Mouse (Mus musculus): ENCODE results near the gene Anxa7.

Gene Anxa7

DNA sequence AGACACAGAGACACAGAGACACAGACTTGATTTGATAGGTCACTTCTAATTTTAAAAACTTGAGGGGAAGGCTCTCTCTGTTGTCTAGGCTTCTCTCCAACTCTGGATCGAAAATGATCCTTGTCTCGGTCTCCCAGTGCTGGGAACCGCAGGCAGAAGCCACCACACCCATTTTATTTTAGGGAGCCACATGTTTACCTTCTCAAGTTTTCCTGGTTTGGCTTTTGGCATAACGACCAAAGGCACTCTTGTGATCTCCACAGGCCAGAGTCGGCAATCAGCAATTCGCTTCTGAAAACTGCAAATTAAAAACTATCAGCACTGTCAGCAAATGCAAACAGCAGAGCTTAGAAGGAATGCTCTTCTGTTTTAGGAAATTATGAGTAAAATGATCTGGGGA is 48.2 kb downstream of the Anxa7 start:
- DNase-seq: no peak

DNA sequence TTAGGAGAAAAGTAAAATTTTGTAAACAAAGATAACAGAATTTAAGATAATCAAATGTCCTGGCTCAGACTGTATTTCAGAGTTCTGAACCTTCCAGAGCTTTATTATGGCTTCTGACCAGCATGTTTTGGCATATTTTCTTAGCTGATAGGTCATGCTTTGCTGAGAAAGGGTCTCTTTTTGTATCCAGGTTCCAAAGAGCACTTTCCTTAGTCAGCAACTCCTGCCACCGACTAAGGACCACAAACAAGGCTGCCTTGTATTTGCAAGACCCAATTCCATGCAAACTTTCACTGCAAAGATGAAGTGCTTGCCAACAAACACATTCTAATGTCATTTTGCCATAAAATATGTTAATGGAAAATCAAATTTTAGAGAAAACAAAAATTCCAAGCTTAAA is 50.1 kb downstream of the Anxa7 start:
- DNase-seq: no peak

DNA sequence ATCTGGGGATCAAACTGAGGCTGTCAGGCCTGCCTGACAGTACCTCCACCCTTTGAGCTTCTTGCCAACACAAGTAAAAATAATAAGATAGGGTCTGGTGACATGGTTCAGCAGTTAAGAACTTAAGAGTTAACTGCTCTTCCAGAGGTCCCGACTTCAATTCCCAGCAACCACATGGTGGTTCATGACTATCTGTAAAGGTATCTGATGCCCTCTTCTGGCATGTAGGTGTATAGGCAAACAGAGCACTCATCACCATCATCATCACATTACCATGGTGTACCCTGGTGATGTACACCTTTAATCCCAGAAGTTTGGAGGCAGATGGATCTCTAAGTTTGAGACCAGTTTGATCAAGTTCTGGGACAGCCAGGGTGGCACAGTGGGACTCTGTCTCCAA is 51.3 kb downstream of the Anxa7 start:
- DNase-seq: no peak

DNA sequence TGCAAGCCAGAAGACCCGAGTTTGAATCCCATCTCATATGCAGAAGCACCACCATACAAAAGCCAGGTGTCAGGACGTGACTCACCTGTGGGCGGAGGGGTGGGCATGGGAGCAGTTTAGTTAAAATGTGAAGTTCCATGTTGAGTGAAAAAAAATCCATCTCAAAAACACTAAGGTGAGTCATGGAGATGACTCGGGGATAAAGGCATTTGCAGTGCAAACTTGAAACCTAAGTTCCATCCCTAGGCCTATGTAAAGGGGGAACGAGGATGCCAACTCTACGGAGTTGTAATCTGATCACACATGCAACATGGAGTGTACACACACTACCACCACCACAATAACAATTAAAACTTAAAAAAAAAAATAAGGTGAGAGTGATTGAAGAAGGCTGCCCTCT is 56.9 kb downstream of the Anxa7 start:
- no peak for DNase-seq

DNA sequence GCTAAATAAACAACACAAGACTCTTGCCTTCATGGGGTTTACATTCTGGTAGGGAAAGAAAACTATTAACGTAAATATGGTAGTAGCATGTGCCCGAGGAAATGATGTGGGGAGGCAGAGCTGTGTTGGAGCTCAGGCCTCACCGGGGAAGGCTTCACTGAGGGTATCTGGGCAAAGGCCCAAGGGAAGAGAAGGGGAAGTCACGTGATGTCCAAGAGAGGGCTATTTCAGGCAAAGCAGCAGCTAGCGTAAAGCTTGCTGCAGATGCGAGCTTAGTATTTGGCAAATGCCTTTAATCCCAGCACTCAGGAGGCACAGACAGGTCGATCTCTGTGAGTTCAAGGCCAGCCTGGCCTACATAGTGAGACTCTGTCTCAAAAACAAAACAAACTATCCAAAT is 57.7 kb downstream of the Anxa7 start:
- no peak for DNase-seq
